Mouse (Mus musculus): ENCODE measurements around the gene Rhd. TPM values are rescaled to one million over a fixed set of nuclear protein-coding genes. Genes with fewer than 3 reads are reported as not detected.
A peak's percentile ranks its signal among the peaks of the same experiment; 100 is the strongest.

Gene Rhd
- total and polyA plus RNA-seq, 3 experiments = 3.3 to 69.7 (median 9.8) TPM

DNA sequence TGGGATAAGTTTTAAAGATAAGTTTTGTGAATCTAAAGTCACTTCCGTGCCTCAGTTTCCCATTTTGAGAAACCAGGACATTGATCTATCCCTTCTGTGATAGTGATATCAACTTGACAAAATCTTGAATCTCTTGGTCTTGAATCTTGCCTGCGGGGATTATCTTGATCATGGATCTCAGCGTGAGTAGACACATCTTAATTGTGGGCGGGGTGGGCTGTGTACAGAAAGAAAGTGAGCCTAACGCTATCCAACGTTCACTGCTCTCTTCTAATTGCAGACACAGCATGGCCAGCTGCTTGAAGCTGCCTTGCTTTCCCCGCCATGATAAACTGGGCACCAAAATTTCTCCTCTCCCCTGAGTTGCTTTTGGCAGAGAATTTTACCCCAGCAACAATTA, 1.3 kb upstream of the Rhd start:
- DNase-seq (ENCODE audit: low spot score) (no peak), ATAC-seq (ENCODE audit: extremely low read depth, insufficient number of reproducible peaks, low FRiP score, poor library complexity, severe bottlenecking) (no peak)
- Histone ChIP-seq H3K27me3 (ENCODE audit: insufficient read depth, low read length) (no peaks in the 10 kb centered on the region), H3K4me3 (ENCODE audit: low read depth, low read length) (no peak overlapping the region; the same call in 1 of the 2 replicates), H3K9me3 (replicated peaks) (no peaks in the 10 kb centered on the region), H3K4me1 (ENCODE audit: insufficient read depth, low read depth, low read length) (peaks cover 73% of the 10 kb centered on the region), H3K36me3 (replicated peaks) (no peaks in the 10 kb centered on the region)
- TF ChIP-seq GATA2 (IDR thresholded peaks at IDR 0.05; ENCODE audit: borderline replicate concordance, low read depth, low read length) (no peak), POLR2AphosphoS5 (IDR thresholded peaks at IDR 0.05; ENCODE audit: insufficient replicate concordance, low read depth, low read length) (no peak), TAL1 (conservative IDR thresholded peaks at IDR 0.05; ENCODE audit: low read depth, low read length) (no peak), CTCF (IDR thresholded peaks at IDR 0.05; ENCODE audit: low read depth, low read length) (no peak), GATA1 (IDR thresholded peaks at IDR 0.05; ENCODE audit: borderline replicate concordance, low read length) (no peak)

DNA sequence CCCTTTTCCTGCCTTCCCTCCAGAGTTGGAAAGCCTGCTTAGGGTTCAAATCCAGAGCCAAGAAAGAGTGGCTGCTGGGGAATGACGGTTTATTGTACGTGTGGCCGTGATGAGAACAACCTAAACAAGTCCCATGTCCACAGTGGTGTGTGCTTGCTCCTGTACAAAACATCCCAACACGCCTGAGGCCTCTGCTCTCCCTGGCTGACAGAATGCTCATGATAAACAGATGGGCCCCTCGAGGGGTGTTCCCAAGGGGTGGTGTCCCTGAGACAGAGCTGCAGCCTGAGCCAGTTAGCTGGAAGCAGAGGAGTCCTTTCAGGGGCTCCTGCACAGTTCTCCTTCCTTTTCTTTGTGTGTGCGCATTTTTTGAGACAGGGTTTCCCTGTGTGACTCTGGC, 1.0 kb downstream of the Rhd start:
- TF ChIP-seq TAL1 (conservative IDR thresholded peaks at IDR 0.05; ENCODE audit: low read depth, low read length) (0 out of 2 replicates have a peak, but pooled peaks have one; percentile 29), GATA1 (IDR thresholded peaks at IDR 0.05; ENCODE audit: borderline replicate concordance, low read length) (no peak), POLR2AphosphoS5 (IDR thresholded peaks at IDR 0.05; ENCODE audit: insufficient replicate concordance, low read depth, low read length) (no peak)
- ATAC-seq (ENCODE audit: extremely low read depth, insufficient number of reproducible peaks, low FRiP score, poor library complexity, severe bottlenecking) (0 out of 2 replicates have a peak, but pooled peaks have one; percentile 22), DNase-seq (ENCODE audit: low spot score) (peak; percentile 67)
- Histone ChIP-seq H3K27me3 (ENCODE audit: insufficient read depth, low read length) (no peaks in the 10 kb centered on the region), H3K4me3 (ENCODE audit: low read depth, low read length) (peak overlapping the region; percentile 70; the same call in 1 of the 2 replicates), H3K9me3 (replicated peaks) (no peaks in the 10 kb centered on the region), H3K36me3 (replicated peaks) (peaks cover under 1% of the 10 kb centered on the region), H3K4me1 (ENCODE audit: insufficient read depth, low read depth, low read length) (peaks cover 88% of the 10 kb centered on the region)

GRCm38 (mm10) chr4:134865789-134866188, 1.5 kb downstream of the Rhd start:
- ATAC-seq (ENCODE audit: extremely low read depth, insufficient number of reproducible peaks, low FRiP score, poor library complexity, severe bottlenecking) = no peak
- no peaks in the 10 kb centered on the region for H3K27me3 ChIP-seq (ENCODE audit: insufficient read depth, low read length)
- peaks cover 2% of the 10 kb centered on the region for H3K36me3 ChIP-seq (replicated peaks)
- H3K4me3 ChIP-seq (ENCODE audit: low read depth, low read length) = peak overlapping the region; percentile 70; the same call in 1 of the 2 replicates
- peaks cover 89% of the 10 kb centered on the region for H3K4me1 ChIP-seq (ENCODE audit: insufficient read depth, low read depth, low read length)
- no peaks in the 10 kb centered on the region for H3K9me3 ChIP-seq (replicated peaks)
- TF ChIP-seq POLR2AphosphoS5 (IDR thresholded peaks at IDR 0.05; ENCODE audit: insufficient replicate concordance, low read depth, low read length) = no peak
- no peak for TF ChIP-seq GATA1 (IDR thresholded peaks at IDR 0.05; ENCODE audit: borderline replicate concordance, low read length)
- TF ChIP-seq TAL1 (conservative IDR thresholded peaks at IDR 0.05; ENCODE audit: low read depth, low read length) = no peak
- no peak for TF ChIP-seq GATA2 (IDR thresholded peaks at IDR 0.05; ENCODE audit: borderline replicate concordance, low read depth, low read length)
- no peak for TF ChIP-seq CTCF (IDR thresholded peaks at IDR 0.05; ENCODE audit: low read depth, low read length)
- DNase-seq (ENCODE audit: low spot score) = no peak

DNA sequence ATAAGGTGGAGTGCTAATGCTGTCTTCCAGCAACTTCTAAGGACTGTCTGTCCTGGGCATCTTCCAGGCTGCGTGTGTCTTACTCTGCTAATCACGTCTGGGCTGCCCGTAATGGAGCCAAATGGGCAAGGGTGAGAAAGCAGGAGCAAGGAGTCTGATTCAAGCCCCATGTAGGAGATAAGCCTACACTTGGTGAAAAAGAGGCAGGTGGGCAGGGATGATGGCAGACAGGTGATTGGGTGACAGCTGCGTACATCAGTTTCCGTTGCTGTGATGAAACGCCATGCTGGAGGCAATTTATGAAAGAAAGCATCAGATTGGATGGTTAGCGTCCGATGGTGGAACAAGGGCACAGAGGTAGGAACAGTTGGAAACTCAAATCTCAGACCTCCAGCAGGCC, 2.9 kb downstream of the Rhd start:
- Histone ChIP-seq H3K36me3 (replicated peaks) (peaks cover 2% of the 10 kb centered on the region), H3K4me3 (ENCODE audit: low read depth, low read length) (no peak overlapping the region), H3K4me1 (ENCODE audit: insufficient read depth, low read depth, low read length) (peaks cover 90% of the 10 kb centered on the region), H3K27me3 (ENCODE audit: insufficient read depth, low read length) (no peaks in the 10 kb centered on the region), H3K9me3 (replicated peaks) (no peaks in the 10 kb centered on the region)
- DNase-seq (ENCODE audit: low spot score) = no peak
- TF ChIP-seq CTCF (IDR thresholded peaks at IDR 0.05; ENCODE audit: low read depth, low read length) = no peak
- no peak for TF ChIP-seq TAL1 (conservative IDR thresholded peaks at IDR 0.05; ENCODE audit: low read depth, low read length)
- TF ChIP-seq GATA2 (IDR thresholded peaks at IDR 0.05; ENCODE audit: borderline replicate concordance, low read depth, low read length) = no peak
- no peak for TF ChIP-seq POLR2AphosphoS5 (IDR thresholded peaks at IDR 0.05; ENCODE audit: insufficient replicate concordance, low read depth, low read length)
- TF ChIP-seq GATA1 (IDR thresholded peaks at IDR 0.05; ENCODE audit: borderline replicate concordance, low read length) = no peak
- no peak for ATAC-seq (ENCODE audit: extremely low read depth, insufficient number of reproducible peaks, low FRiP score, poor library complexity, severe bottlenecking)

DNA sequence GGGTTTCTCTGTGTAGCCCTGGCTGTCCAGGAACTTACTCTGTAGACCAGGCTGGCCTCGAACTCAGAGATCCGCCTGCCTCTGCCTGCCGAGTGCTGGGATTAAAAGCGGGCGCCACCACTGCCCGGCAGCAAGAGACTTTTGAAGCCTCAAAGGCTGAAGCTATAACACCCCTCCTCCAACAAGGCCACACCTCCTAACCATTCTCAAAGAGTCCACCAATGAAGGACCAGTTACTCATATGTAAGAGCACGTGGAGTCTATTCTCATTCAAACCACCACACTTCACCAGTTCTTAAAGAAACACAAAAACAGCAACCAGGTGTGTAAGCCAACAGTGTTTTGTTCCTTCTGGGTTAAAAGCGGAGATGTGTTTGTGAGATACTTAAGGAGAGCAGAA, 3.3 kb downstream of the Rhd start:
- Histone ChIP-seq H3K27me3 (ENCODE audit: insufficient read depth, low read length) (no peaks in the 10 kb centered on the region), H3K36me3 (replicated peaks) (peaks cover 2% of the 10 kb centered on the region), H3K4me1 (ENCODE audit: insufficient read depth, low read depth, low read length) (peaks cover 89% of the 10 kb centered on the region), H3K4me3 (ENCODE audit: low read depth, low read length) (peak overlapping the region; percentile 36; the same call in 1 of the 2 replicates), H3K9me3 (replicated peaks) (no peaks in the 10 kb centered on the region)
- ATAC-seq (ENCODE audit: extremely low read depth, insufficient number of reproducible peaks, low FRiP score, poor library complexity, severe bottlenecking) (no peak), DNase-seq (ENCODE audit: low spot score) (no peak)
- TF ChIP-seq TAL1 (conservative IDR thresholded peaks at IDR 0.05; ENCODE audit: low read depth, low read length) (no peak), CTCF (IDR thresholded peaks at IDR 0.05; ENCODE audit: low read depth, low read length) (no peak), GATA1 (IDR thresholded peaks at IDR 0.05; ENCODE audit: borderline replicate concordance, low read length) (no peak), GATA2 (IDR thresholded peaks at IDR 0.05; ENCODE audit: borderline replicate concordance, low read depth, low read length) (no peak), POLR2AphosphoS5 (IDR thresholded peaks at IDR 0.05; ENCODE audit: insufficient replicate concordance, low read depth, low read length) (no peak)

GRCm38 (mm10) chr4:134868065-134868464, 3.7 kb downstream of the Rhd start:
- Histone ChIP-seq H3K9me3 (replicated peaks) (no peaks in the 10 kb centered on the region), H3K4me3 (ENCODE audit: low read depth, low read length) (peak overlapping the region; percentile 36; the same call in 1 of the 2 replicates), H3K36me3 (replicated peaks) (peaks cover 2% of the 10 kb centered on the region), H3K27me3 (ENCODE audit: insufficient read depth, low read length) (no peaks in the 10 kb centered on the region), H3K4me1 (ENCODE audit: insufficient read depth, low read depth, low read length) (peaks cover 87% of the 10 kb centered on the region)
- DNase-seq (ENCODE audit: low spot score) = no peak
- TF ChIP-seq GATA1 (IDR thresholded peaks at IDR 0.05; ENCODE audit: borderline replicate concordance, low read length) (no peak), POLR2AphosphoS5 (IDR thresholded peaks at IDR 0.05; ENCODE audit: insufficient replicate concordance, low read depth, low read length) (no peak), TAL1 (conservative IDR thresholded peaks at IDR 0.05; ENCODE audit: low read depth, low read length) (no peak)
- ATAC-seq (ENCODE audit: extremely low read depth, insufficient number of reproducible peaks, low FRiP score, poor library complexity, severe bottlenecking) = no peak

All from G1E (cell line).